Mouse (Mus musculus): ENCODE data around the gene Sbf2. TPM values are rescaled to one million over a fixed set of nuclear protein-coding genes. Genes with fewer than 3 reads are reported as not detected.

The Sbf2 gene
- total and polyA plus RNA-seq, 3 experiments, result 1.3 to 4.4 TPM; not detected in 1

- peaks cover 1 to 2% of the 10 kb centered on the region in 2 experiments; a peak in 2 of 4 replicates for H3K27me3 ChIP-seq (ENCODE audit: control insufficient read depth in 1 of 2, insufficient read depth in 2 of 2, low read length in 2 of 2)
- H3K36me3 ChIP-seq (ENCODE audit: control insufficient read depth in 1 of 2, insufficient read depth in 2 of 2, low read length in 2 of 2), result no peaks in the 10 kb centered on the region
- no peak overlapping the region for H3K27ac ChIP-seq (ENCODE audit: control insufficient read depth, low read depth, low read length)
- H3K9ac ChIP-seq (ENCODE audit: control insufficient read depth, low read depth, low read length, poor library complexity, severe bottlenecking), result no peak overlapping the region
- no peaks in the 10 kb centered on the region for H3K9me3 ChIP-seq (replicated peaks; ENCODE audit: insufficient read depth, low read length)
- no peak for DNase-seq (ENCODE audit: low read depth, low spot score)
- TF ChIP-seq ETS1 (IDR thresholded peaks at IDR 0.05; ENCODE audit: low read depth, low read length) (no peak), GABPA (IDR thresholded peaks at IDR 0.05; ENCODE audit: low read depth, low read length) (no peak), MXI1 (IDR thresholded peaks at IDR 0.05; ENCODE audit: low read depth, low read length) (no peak), USF2 (IDR thresholded peaks at IDR 0.05; ENCODE audit: borderline replicate concordance in 1 of 2, insufficient read depth in 1 of 2, low read depth in 1 of 2, low read length in 2 of 2) (no peak), NRF1 (IDR thresholded peaks at IDR 0.05; ENCODE audit: insufficient read depth, low read depth, low read length, poor library complexity, severe bottlenecking) (no peak), MYB (IDR thresholded peaks at IDR 0.05; ENCODE audit: low read depth, low read length) (no peak), NELFE (IDR thresholded peaks at IDR 0.05; ENCODE audit: low read depth, low read length) (no peak)
- H3K79me2 ChIP-seq (ENCODE audit: control insufficient read depth, insufficient read depth, low read length, poor library complexity), result no peaks in the 10 kb centered on the region
- H3K4me3 ChIP-seq (ENCODE audit: control insufficient read depth in 1 of 2, insufficient read depth in 1 of 2, low read depth in 2 of 2, low read length in 2 of 2), result no peak overlapping the region
- H3K4me1 ChIP-seq (ENCODE audit: control insufficient read depth in 1 of 2, insufficient read depth in 2 of 2, low read length in 2 of 2), result no peaks in the 10 kb centered on the region
Measured at GRCm38 (mm10) chr7:110347250-110347649, 267.5 kb downstream of the Sbf2 start.

GRCm38 (mm10) chr7:110337601-110338000 is 277.1 kb downstream of the Sbf2 start:
- H3K9me3 ChIP-seq (replicated peaks; ENCODE audit: insufficient read depth, low read length), result no peaks in the 10 kb centered on the region
- no peaks in the 10 kb centered on the region for H3K36me3 ChIP-seq (ENCODE audit: control insufficient read depth in 1 of 2, insufficient read depth in 2 of 2, low read length in 2 of 2)
- no peak for TF ChIP-seq MXI1 (IDR thresholded peaks at IDR 0.05; ENCODE audit: low read depth, low read length)
- TF ChIP-seq CHD1 (IDR thresholded peaks at IDR 0.05; ENCODE audit: low read depth, low read length), result no peak
- TF ChIP-seq TCF12 (IDR thresholded peaks at IDR 0.05; ENCODE audit: low read depth, low read length), result no peak
- no peak for TF ChIP-seq ETS1 (IDR thresholded peaks at IDR 0.05; ENCODE audit: low read depth, low read length)
- TF ChIP-seq SMC3 (IDR thresholded peaks at IDR 0.05; ENCODE audit: low read depth, low read length), result no peak
- no peak for TF ChIP-seq UBTF (IDR thresholded peaks at IDR 0.05; ENCODE audit: borderline replicate concordance, insufficient read depth, low read depth, low read length)
- TF ChIP-seq MEF2A (IDR thresholded peaks at IDR 0.05; ENCODE audit: extremely low read depth, insufficient replicate concordance, low read depth, low read length, poor library complexity, severe bottlenecking), result no peak
- no peak for TF ChIP-seq ZC3H11A (IDR thresholded peaks at IDR 0.05; ENCODE audit: low read depth, low read length)
- no peak for TF ChIP-seq KAT2A (conservative IDR thresholded peaks at IDR 0.05; ENCODE audit: low read depth, low read length)
- no peak for TF ChIP-seq POLR2A (IDR thresholded peaks at IDR 0.05; ENCODE audit: control insufficient read depth in 1 of 2, insufficient read depth in 1 of 2, low read depth in 1 of 2, low read length in 2 of 2, poor library complexity in 1 of 2)
- TF ChIP-seq GABPA (IDR thresholded peaks at IDR 0.05; ENCODE audit: low read depth, low read length), result no peak
- TF ChIP-seq USF1 (IDR thresholded peaks at IDR 0.05; ENCODE audit: low read depth, low read length), result no peak
- no peak overlapping the region for H3K4me3 ChIP-seq (ENCODE audit: control insufficient read depth in 1 of 2, insufficient read depth in 1 of 2, low read depth in 2 of 2, low read length in 2 of 2)
- H3K4me1 ChIP-seq (ENCODE audit: control insufficient read depth in 1 of 2, insufficient read depth in 2 of 2, low read length in 2 of 2), result no peaks in the 10 kb centered on the region
- no peak overlapping the region for H3K9ac ChIP-seq (ENCODE audit: control insufficient read depth, low read depth, low read length, poor library complexity, severe bottlenecking)
- no peak overlapping the region for H3K27ac ChIP-seq (ENCODE audit: control insufficient read depth, low read depth, low read length)
- DNase-seq (ENCODE audit: low read depth, low spot score), result no peak
- no peaks in the 10 kb centered on the region for H3K79me2 ChIP-seq (ENCODE audit: control insufficient read depth, insufficient read depth, low read length, poor library complexity)
- H3K27me3 ChIP-seq (ENCODE audit: control insufficient read depth in 1 of 2, insufficient read depth in 2 of 2, low read length in 2 of 2), result peaks cover 0 to 2% of the 10 kb centered on the region in 2 experiments; a peak in 3 of 4 replicates
